In genomic region chr17:84790447-84791098, GRCm38 (mm10) we compare ENCODE assay signal across 7 mouse cellular contexts. TPM values are rescaled to one million over a fixed set of nuclear protein-coding genes. Genes with fewer than 3 reads are reported as not detected.
A peak's percentile ranks its signal among the peaks of the same experiment; 100 is the strongest.
DNase-seq lines count a peak whose midpoint lies in the region; ATAC-seq lines count a peak whose summit lies in the region.

Gene Lrpprc, minus strand, starts transcription at chr17:84790789.

- peak within 1 kb of the TSS; percentile 83 for H3K4me3 ChIP-seq in embryonic facial prominence, embryonic 11.5 days (ENCODE audit: low read depth, low read length)
- H3K4me3 ChIP-seq in limb, embryonic 10.5 days = peak within 1 kb of the TSS; percentile 94
- H3K4me3 ChIP-seq in midbrain, embryonic 13.5 days (replicated peaks) = peak within 1 kb of the TSS; percentile 99

- no peaks in the 10 kb centered on the region for H3K27me3 ChIP-seq in embryonic facial prominence, embryonic 11.5 days (ENCODE audit: control insufficient read depth, insufficient read depth, low read length)
- H3K27me3 ChIP-seq in limb, embryonic 10.5 days (ENCODE audit: low read depth, poor library complexity, severe bottlenecking) = no peaks in the 10 kb centered on the region
- H3K27me3 ChIP-seq in midbrain, embryonic 13.5 days = no peaks in the 10 kb centered on the region

- no peaks in the 10 kb centered on the region for H3K4me1 ChIP-seq in embryonic facial prominence, embryonic 11.5 days (ENCODE audit: control insufficient read depth, insufficient read depth, low read length)
- peaks cover 20% of the 10 kb centered on the region for H3K4me1 ChIP-seq in limb, embryonic 10.5 days
- peaks cover 30% of the 10 kb centered on the region for H3K4me1 ChIP-seq in midbrain, embryonic 13.5 days (replicated peaks)

- H3K4me2 ChIP-seq in embryonic facial prominence, embryonic 11.5 days (ENCODE audit: low read depth, low read length) = peak within 1 kb of the TSS; percentile 60
- H3K4me2 ChIP-seq in midbrain, embryonic 13.5 days (replicated peaks) = peak within 1 kb of the TSS; percentile 97

- peak; percentile 95 for ATAC-seq in embryonic facial prominence, embryonic 11.5 days (replicated peaks; ENCODE audit: insufficient number of reproducible peaks, low FRiP score, low TSS enrichment, low read depth)
- ATAC-seq in granulocyte monocyte progenitor cell, adult 5-6 weeks (replicated peaks; ENCODE audit: poor library complexity, severe bottlenecking) = peak; percentile 93
- peak; percentile 99 for ATAC-seq in midbrain, embryonic 13.5 days

- H3K9ac ChIP-seq in embryonic facial prominence, embryonic 11.5 days (replicated peaks; ENCODE audit: low read length) = peak within 1 kb of the TSS; percentile 80
- peak within 1 kb of the TSS; percentile 94 for H3K9ac ChIP-seq in midbrain, embryonic 13.5 days (replicated peaks)

- WGBS in embryonic facial prominence, embryonic 11.5 days = under 1% methylated on average over 51 of the region's 51 CpGs
- WGBS in limb, embryonic 10.5 days = under 1% methylated on average over 51 of the region's 51 CpGs
- under 1% methylated on average over 51 of the region's 51 CpGs for WGBS in midbrain, embryonic 13.5 days

- no peaks in the 10 kb centered on the region for H3K36me3 ChIP-seq in embryonic facial prominence, embryonic 11.5 days (replicated peaks; ENCODE audit: control insufficient read depth, insufficient read depth, low read depth, low read length)
- peaks cover 24% of the 10 kb centered on the region for H3K36me3 ChIP-seq in limb, embryonic 10.5 days
- 0 out of 2 replicates have a peak, but pooled peaks cover 4% of the 10 kb centered on the region for H3K36me3 ChIP-seq in midbrain, embryonic 13.5 days

- peak; percentile 98 for DNase-seq in adrenal gland, postnatal 14 days
- DNase-seq in embryonic facial prominence, embryonic 11.5 days (ENCODE audit: low spot score) = peak; percentile 95
- DNase-seq in kidney, adult 11 months = peak; percentile 93
- DNase-seq in limb, embryonic 10.5 days (ENCODE audit: low spot score) = peak; percentile 98
- DNase-seq in spleen, adult 12 weeks (ENCODE audit: low spot score) = peak; percentile 94

- peak within 1 kb of the TSS; percentile 67 for H3K27ac ChIP-seq in embryonic facial prominence, embryonic 11.5 days (replicated peaks; ENCODE audit: low read depth, low read length)
- H3K27ac ChIP-seq in limb, embryonic 10.5 days = peak within 1 kb of the TSS; percentile 99
- H3K27ac ChIP-seq in midbrain, embryonic 13.5 days = peak within 1 kb of the TSS; percentile 85

- H3K9me3 ChIP-seq in embryonic facial prominence, embryonic 11.5 days (replicated peaks; ENCODE audit: control insufficient read depth, low read length) = no peaks in the 10 kb centered on the region
- no peaks in the 10 kb centered on the region for H3K9me3 ChIP-seq in limb, embryonic 10.5 days (replicated peaks)
- H3K9me3 ChIP-seq in midbrain, embryonic 13.5 days = no peaks in the 10 kb centered on the region

RNA-seq across cellular contexts. Expression of gene Lrpprc, which starts in this region (rescaled TPM):
- 84.6 and 86.6 TPM in 2 replicates for total RNA-seq in adrenal gland, postnatal 14 days (2021)
- 60.0 and 63.1 TPM in 2 replicates for polyA plus RNA-seq in embryonic facial prominence, embryonic 11.5 days (2014; fragmentation: Nextera tagmentation; extraction: Ambion mirVana)
- total RNA-seq in granulocyte monocyte progenitor cell, adult 5-6 weeks (2014; fragmentation: Nextera tagmentation) = 48.6 and 51.2 TPM in 2 replicates
- total RNA-seq in granulocyte monocyte progenitor cell, adult 5-6 weeks (2017) = 76.4 and 80.7 TPM in 2 replicates
- polyA plus RNA-seq in limb, embryonic 10.5 days (2016; fragmentation: Nextera tagmentation; extraction: Ambion mirVana) = 60.2 and 61.1 TPM in 2 replicates
- polyA plus RNA-seq in midbrain, embryonic 13.5 days (2015; fragmentation: Nextera tagmentation; extraction: Ambion mirVana) = 42.0 and 44.3 TPM in 2 replicates

Comparison
In these comparisons a context has a peak if more than half of its experiments do, and no peak if none do; other contexts are left out.
1. Peak in every context shown above with its lines: DNase-seq, ATAC-seq, H3K4me3 ChIP-seq and H3K27ac ChIP-seq.